Mouse (Mus musculus) ES-E14 (cell line): ENCODE measurements around the gene Abcc6.

Experiments used
- HCFC1 ChIP-seq: IDR thresholded peaks from 2 replicates; pipeline ENCODE4 v1.6.1; 2012; ENCODE audit warnings: low read length, inconsistent platforms, borderline replicate concordance; ENCODE audit not compliant: insufficient read depth
- MAFK ChIP-seq: IDR thresholded peaks from 2 replicates; pipeline ENCODE4 v1.6.1; 2014; ENCODE audit warnings: mild to moderate bottlenecking, low read depth, low read length, inconsistent platforms; ENCODE audit not compliant: insufficient read depth
- ZC3H11A ChIP-seq: IDR thresholded peaks from 2 replicates; pipeline ENCODE4 v1.6.1; 2012; ENCODE audit warnings: low read depth, mild to moderate bottlenecking, inconsistent platforms, low read length, borderline replicate concordance

GRCm38 (mm10) chr7:45917926-45918325 lies 112.2 kb downstream of the Abcc6 start:
- TF ChIP-seq HCFC1 (no peak), MAFK (no peak), ZC3H11A (no peak)
